Mouse (Mus musculus) liver, embryonic 11.5 days (tissue): ENCODE measurements around the gene Dclre1a. TPM values are rescaled to one million over a fixed set of nuclear protein-coding genes. Genes with fewer than 3 reads are reported as not detected.
"Not testable (repeated sequence)": the region's sequence is repeated elsewhere in the genome, so short reads cannot be mapped to it uniquely, and the experiment has no call there.

Experiments
- ATAC-seq: fragments of 200-750 bp; cut with Nextera tagmentation; replicated peaks from 2 replicates; pipeline ENCODE4 v1.8.0; 2017; ENCODE audit warnings: moderate number of reproducible peaks, mild to moderate bottlenecking, moderate TSS enrichment, moderate library complexity; ENCODE audit not compliant: low FRiP score
- DNase-seq: peaks from one replicate; pipeline ENCODE4 v3.0.0-alpha.2; 2017; ENCODE audit warnings: low spot score
- H3K27ac ChIP-seq: fragments of 300-500 bp; sonication (generic); 2 replicates; pipeline ENCODE4 v1.5.1; 2014; ENCODE audit warnings: mild to moderate bottlenecking, low read depth, low read length, control low read depth
- H3K27me3 ChIP-seq: fragments of 300-500 bp; sonication (generic); replicated peaks from 2 replicates; pipeline ENCODE4 v1.6.1; 2014; ENCODE audit warnings: low read length, mixed read lengths; ENCODE audit not compliant: control insufficient read depth, insufficient read depth
- H3K36me3 ChIP-seq: fragments of 300-500 bp; sonication (generic); 2 replicates; pipeline ENCODE4 v1.6.1; 2014; ENCODE audit warnings: mild to moderate bottlenecking, low read length, moderate library complexity, mixed read lengths; ENCODE audit not compliant: control insufficient read depth, insufficient read depth
- H3K4me1 ChIP-seq: fragments of 300-500 bp; sonication (generic); replicated peaks from 2 replicates; pipeline ENCODE4 v1.6.1; 2014; ENCODE audit warnings: low read length, mixed read lengths; ENCODE audit not compliant: control insufficient read depth, insufficient read depth
- H3K4me2 ChIP-seq: fragments of 300-500 bp; sonication (generic); 2 replicates; pipeline ENCODE4 v1.6.1; 2014; ENCODE audit warnings: mild to moderate bottlenecking, control low read depth, moderate library complexity
- H3K4me3 ChIP-seq: fragments of 300-500 bp; sonication (generic); 2 replicates; pipeline ENCODE4 v1.5.1; 2014; ENCODE audit warnings: low read depth, low read length, control low read depth
- H3K9ac ChIP-seq: fragments of 300-500 bp; sonication (generic); 2 replicates; pipeline ENCODE4 v1.6.1; 2014; ENCODE audit warnings: low read depth, low read length, control low read depth
- H3K9me3 ChIP-seq: fragments of 300-500 bp; sonication (generic); 2 replicates; pipeline ENCODE4 v1.6.1; 2016; ENCODE audit warnings: low read length, inconsistent platforms, mixed read lengths; ENCODE audit not compliant: control insufficient read depth
- WGBS: fragments of 180-500 bp; shearing (Covaris S2); extraction: QIAGEN DNeasy Blood & Tissue Kit; methylation state at CpG from one replicate; pipeline ENCODE4 v1.1.7; 2014; 5-methylcytosine and 5-hydroxymethylcytosine counted together
- polyA plus RNA-seq: library from polyadenylated mRNA; unstranded; fragments of >200 nt; fragmentation: Nextera tagmentation; extraction: Ambion mirVana; gene quantifications from 2 replicates; pipeline ENCODE4 v1.2.1, GENCODE M21; 2014

The Dclre1a gene
- polyA plus RNA-seq, 1 experiment from 2014 or later: 25.7 TPM

- WGBS: 71% methylated on average over 12 of the region's 12 CpGs
- H3K9ac ChIP-seq: no peak overlapping the region
Measured at GRCm38 (mm10) chr19:56543320-56543719, 4.7 kb downstream of the Dclre1a start.

GRCm38 (mm10) chr19:56535765-56536164 is 12.3 kb downstream of the Dclre1a start:
- H3K9me3 ChIP-seq: no peaks in the 10 kb centered on the region
- H3K27ac ChIP-seq: no peak overlapping the region
- no peak for DNase-seq
- 90% methylated on average over 9 of the region's 9 CpGs for WGBS
- no peaks in the 10 kb centered on the region for H3K27me3 ChIP-seq
- ATAC-seq: no peak
- H3K36me3 ChIP-seq: peaks cover 19% of the 10 kb centered on the region; the same call in 1 of the 2 replicates
- H3K4me2 ChIP-seq: no peak overlapping the region
- no peak overlapping the region for H3K4me3 ChIP-seq
- no peak overlapping the region for H3K9ac ChIP-seq
- H3K4me1 ChIP-seq: no peaks in the 10 kb centered on the region

More at GRCm38 (mm10) chr19:56543320-56543719, 4.7 kb downstream of the Dclre1a start:
- Histone ChIP-seq H3K36me3 (peaks cover 6% of the 10 kb centered on the region; the same call in 1 of the 2 replicates), H3K4me1 (peaks cover 8% of the 10 kb centered on the region), H3K9me3 (no peaks in the 10 kb centered on the region), H3K27me3 (no peaks in the 10 kb centered on the region), H3K27ac (peak overlapping the region; percentile 62), H3K4me2 (peak overlapping the region; percentile 47), H3K4me3 (no peak overlapping the region; the same call in 1 of the 2 replicates)
- DNase-seq (no peak), ATAC-seq (peak; percentile 78)

DNA sequence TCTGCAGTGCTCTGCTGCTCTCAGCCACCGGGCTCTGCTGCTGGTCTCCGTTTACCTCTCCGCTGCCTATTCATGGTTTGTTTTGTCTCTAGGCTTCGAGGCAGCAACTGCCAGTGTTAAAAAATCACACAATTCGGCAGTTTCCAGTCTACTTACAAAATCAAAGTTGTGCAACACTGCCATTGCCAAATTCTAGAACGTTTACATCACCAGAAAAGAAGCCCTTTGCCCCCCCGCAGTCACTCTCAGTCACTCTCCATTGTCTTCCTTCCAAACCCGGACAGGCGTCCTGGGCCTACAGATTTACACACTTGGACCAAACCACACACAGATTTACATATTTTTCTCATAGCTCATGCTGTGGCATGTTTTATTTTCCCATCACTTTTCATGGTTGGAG is 13.0 kb downstream of the Dclre1a start:
- ATAC-seq: no peak
- no peak overlapping the region for H3K4me3 ChIP-seq
- no peaks in the 10 kb centered on the region for H3K27me3 ChIP-seq
- no peak for DNase-seq
- no peaks in the 10 kb centered on the region for H3K4me1 ChIP-seq
- no peak overlapping the region for H3K4me2 ChIP-seq
- H3K9me3 ChIP-seq: no peaks in the 10 kb centered on the region
- WGBS: 81% methylated on average over 9 of the region's 9 CpGs
- peaks cover 16% of the 10 kb centered on the region; the same call in 1 of the 2 replicates for H3K36me3 ChIP-seq
- no peak overlapping the region for H3K9ac ChIP-seq
- no peak overlapping the region for H3K27ac ChIP-seq

- 86% methylated on average over 3 of the region's 3 CpGs for WGBS
- ATAC-seq: no peak
- Histone ChIP-seq H3K4me1 (no peaks in the 10 kb centered on the region), H3K27ac (no peak overlapping the region), H3K9ac (no peak overlapping the region), H3K27me3 (no peaks in the 10 kb centered on the region), H3K4me3 (no peak overlapping the region), H3K4me2 (no peak overlapping the region), H3K9me3 (no peaks in the 10 kb centered on the region), H3K36me3 (peaks cover 15% of the 10 kb centered on the region; the same call in 1 of the 2 replicates)
- DNase-seq: no peak
Measured at GRCm38 (mm10) chr19:56534337-56534736, 13.7 kb downstream of the Dclre1a start.

GRCm38 (mm10) chr19:56533291-56534071 is 14.5 kb downstream of the Dclre1a start:
- WGBS: 90% methylated on average over 14 of the region's 14 CpGs
- ATAC-seq: no peak
- H3K9ac ChIP-seq: no peak overlapping the region
- no peaks in the 10 kb centered on the region for H3K27me3 ChIP-seq
- no peak overlapping the region for H3K27ac ChIP-seq
- no peaks in the 10 kb centered on the region for H3K4me1 ChIP-seq
- H3K4me3 ChIP-seq: no peak overlapping the region
- no peak for DNase-seq
- no peaks in the 10 kb centered on the region for H3K9me3 ChIP-seq
- peaks cover 15% of the 10 kb centered on the region; the same call in 1 of the 2 replicates for H3K36me3 ChIP-seq
- H3K4me2 ChIP-seq: no peak overlapping the region

DNA sequence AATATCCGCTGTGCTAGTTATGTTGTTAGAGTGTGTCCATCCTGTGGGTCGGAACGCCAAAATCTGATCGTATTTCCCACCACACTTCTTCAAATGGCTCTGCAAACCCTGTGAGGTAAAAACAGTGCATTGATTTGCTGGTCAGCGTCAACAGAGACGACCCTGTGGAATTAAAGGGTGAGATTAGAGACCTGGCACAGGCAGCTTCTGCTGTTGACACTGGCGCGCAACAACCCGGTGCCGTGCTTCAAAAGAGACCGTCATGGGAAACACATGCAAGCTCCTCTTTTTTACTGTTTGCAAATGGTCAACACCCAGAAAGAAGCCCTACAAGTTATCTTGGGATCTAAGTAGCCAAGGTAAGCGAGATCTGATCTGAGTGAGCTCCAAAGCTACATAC is 16.8 kb downstream of the Dclre1a start:
- Histone ChIP-seq H3K4me3 (no peak overlapping the region), H3K27me3 (no peaks in the 10 kb centered on the region), H3K27ac (no peak overlapping the region), H3K9me3 (no peaks in the 10 kb centered on the region), H3K36me3 (peaks cover 10% of the 10 kb centered on the region; the same call in 1 of the 2 replicates), H3K9ac (no peak overlapping the region), H3K4me1 (no peaks in the 10 kb centered on the region), H3K4me2 (no peak overlapping the region)
- 82% methylated on average over 12 of the region's 12 CpGs for WGBS
- DNase-seq (no peak), ATAC-seq (no peak)

GRCm38 (mm10) chr19:56530529-56530928 is 17.5 kb downstream of the Dclre1a start:
- no CpG with 5 or more reads among the region's 11 CpGs for WGBS

GRCm38 (mm10) chr19:56519408-56519807 is 28.6 kb downstream of the Dclre1a start:
- not testable (repeated sequence) for H3K9ac ChIP-seq, H3K4me1 ChIP-seq, H3K4me2 ChIP-seq, H3K27ac ChIP-seq, H3K9me3 ChIP-seq, H3K27me3 ChIP-seq, H3K36me3 ChIP-seq, H3K4me3 ChIP-seq, DNase-seq, ATAC-seq
- no CpG with 5 or more reads among the region's 7 CpGs for WGBS

More at GRCm38 (mm10) chr19:56530529-56530928, 17.5 kb downstream of the Dclre1a start:
- not testable (repeated sequence) for H3K36me3 ChIP-seq, H3K4me1 ChIP-seq, H3K9me3 ChIP-seq, H3K4me2 ChIP-seq, H3K9ac ChIP-seq, H3K4me3 ChIP-seq, ATAC-seq, DNase-seq, H3K27me3 ChIP-seq, H3K27ac ChIP-seq

- not testable (repeated sequence) for ATAC-seq, H3K9ac ChIP-seq, DNase-seq, H3K4me3 ChIP-seq, H3K36me3 ChIP-seq, H3K27ac ChIP-seq, H3K4me2 ChIP-seq, H3K9me3 ChIP-seq, H3K4me1 ChIP-seq, H3K27me3 ChIP-seq
- WGBS: no CpG with 5 or more reads among the region's 2 CpGs
Measured at GRCm38 (mm10) chr19:56513527-56513926, 34.5 kb downstream of the Dclre1a start.
